Mouse (Mus musculus): ENCODE results near the gene Cd276.
"Not testable (repeated sequence)": the region's sequence is repeated elsewhere in the genome, so short reads cannot be mapped to it uniquely, and the experiment has no call there.

Cd276 gene

DNA sequence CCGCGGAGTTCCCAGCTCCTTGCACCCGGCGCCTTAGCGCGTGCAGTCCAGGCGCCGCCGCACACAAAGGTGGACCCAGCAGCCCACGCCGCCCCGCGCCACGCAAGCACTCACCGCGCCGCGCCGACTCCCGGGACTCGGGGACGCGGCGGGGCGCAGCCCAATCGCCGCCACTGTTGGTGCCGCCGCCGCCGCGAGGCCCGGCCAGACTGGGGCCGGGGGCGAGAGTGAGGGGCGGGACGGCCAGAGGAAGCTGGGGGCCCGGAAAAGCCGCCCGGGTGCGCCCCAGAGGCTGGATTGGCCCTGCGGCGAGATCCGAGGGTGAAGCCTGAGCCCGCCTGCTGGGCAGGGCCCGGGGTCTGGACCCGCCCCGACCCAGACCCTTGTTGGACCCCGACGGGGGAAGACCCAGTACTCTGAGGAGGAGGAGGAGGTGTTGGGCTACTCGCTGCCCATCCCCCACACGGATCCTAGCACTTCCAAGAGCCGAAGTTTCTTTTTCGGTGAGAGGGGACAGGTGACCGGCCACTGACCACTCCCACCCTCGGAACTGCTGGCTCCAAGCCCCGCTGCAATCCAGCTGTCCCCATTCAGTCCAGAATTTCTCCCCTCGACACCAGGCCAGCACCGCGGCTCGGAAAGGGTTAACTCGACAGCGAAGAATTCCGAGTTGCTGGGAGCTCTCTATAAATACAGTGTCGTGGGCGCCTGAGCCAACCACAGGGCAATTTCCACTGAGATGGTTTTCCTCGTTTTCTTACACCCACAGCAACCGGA is at the start of gene Cd276:
TSS of gene Cd276 (minus strand) at position 530 of the 777 bp plus-strand sequence.
- peak; percentile 50 to 52 for DNase-seq (ENCODE audit: low spot score in 2 of 2)

DNA sequence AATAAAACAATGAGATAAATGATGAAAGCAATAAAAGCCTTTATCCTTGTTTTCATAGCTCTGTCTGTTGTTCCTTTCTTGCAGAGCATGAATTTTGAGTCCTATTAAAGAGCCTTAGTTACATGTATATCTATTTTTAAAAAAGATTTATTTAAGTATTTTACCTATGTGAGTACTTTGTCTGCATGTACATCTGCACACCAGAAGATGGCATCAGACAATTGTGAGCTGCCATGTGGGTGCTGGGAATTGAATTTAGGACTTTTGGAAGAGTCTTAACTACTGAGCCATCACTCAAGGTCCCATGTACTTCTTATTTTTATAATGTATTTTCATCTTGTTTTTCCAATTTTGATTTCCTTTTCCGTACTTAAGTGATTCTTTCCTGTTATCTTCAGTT is 40.1 kb upstream of the Cd276 start:
- DNase-seq (ENCODE audit: low spot score in 2 of 2), result no peak

DNA sequence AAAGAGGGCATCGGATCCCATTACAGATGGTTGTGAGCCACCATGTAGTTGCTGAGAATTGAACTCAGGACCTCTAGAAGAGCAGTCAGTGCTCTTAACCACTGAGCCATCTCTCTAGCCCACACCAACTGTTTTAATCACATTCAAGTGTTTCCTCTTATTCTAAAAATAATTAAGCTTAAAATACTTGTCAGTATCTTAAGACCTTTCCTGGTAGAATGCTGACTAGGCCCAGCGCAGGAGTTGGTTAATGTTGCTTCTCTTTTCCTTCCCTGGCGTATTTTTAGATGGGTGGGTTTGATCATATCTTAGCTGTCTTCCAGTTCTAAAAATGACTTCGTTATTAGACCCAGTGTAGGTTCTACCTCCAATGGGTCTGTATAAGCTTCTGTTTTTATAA is 33.4 kb upstream of the Cd276 start:
- peak; percentile 21 to 55 for DNase-seq (ENCODE audit: low spot score in 2 of 2)

DNA sequence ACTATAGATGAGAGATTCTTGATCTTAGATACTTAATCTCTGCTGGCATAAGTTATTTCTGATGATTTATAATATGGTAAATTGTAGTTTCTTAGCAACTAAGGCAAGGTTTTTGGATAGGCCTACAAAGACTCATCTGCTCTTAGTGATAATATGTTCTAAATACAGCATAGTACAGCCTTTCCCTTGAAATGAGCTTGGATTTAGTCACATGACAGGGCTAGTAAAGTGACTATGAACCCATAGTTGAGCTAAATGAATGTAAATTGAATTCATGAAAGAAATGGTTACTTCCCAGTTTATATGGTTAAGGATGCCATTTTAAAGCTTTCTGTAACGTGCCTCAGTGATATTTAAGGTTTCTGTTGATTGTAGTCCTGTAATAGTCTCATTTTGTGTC is 29.1 kb upstream of the Cd276 start:
- no peak for DNase-seq (ENCODE audit: low spot score in 2 of 2)

DNA sequence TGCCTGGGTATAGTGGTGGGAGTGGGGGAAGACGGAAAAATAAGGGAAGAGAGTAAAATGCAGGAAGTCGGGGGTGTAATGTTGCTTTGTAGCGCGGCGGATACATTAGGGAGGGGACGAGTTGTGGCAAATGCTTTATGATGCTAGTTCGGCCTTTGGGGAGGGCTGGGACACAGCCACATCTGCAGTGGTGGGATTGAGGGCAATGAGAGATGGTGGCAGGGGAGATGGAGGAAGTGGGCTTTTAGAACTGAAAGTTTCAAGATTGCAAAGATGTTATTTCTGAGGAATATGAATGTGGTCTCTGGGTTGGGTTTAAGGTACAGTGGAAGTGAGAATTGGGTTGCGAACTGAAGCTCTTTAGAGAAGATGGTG is 28.0 kb upstream of the Cd276 start:
- peak in 1 of 2 experiments; percentile 21 for DNase-seq (ENCODE audit: low spot score in 2 of 2)

DNA sequence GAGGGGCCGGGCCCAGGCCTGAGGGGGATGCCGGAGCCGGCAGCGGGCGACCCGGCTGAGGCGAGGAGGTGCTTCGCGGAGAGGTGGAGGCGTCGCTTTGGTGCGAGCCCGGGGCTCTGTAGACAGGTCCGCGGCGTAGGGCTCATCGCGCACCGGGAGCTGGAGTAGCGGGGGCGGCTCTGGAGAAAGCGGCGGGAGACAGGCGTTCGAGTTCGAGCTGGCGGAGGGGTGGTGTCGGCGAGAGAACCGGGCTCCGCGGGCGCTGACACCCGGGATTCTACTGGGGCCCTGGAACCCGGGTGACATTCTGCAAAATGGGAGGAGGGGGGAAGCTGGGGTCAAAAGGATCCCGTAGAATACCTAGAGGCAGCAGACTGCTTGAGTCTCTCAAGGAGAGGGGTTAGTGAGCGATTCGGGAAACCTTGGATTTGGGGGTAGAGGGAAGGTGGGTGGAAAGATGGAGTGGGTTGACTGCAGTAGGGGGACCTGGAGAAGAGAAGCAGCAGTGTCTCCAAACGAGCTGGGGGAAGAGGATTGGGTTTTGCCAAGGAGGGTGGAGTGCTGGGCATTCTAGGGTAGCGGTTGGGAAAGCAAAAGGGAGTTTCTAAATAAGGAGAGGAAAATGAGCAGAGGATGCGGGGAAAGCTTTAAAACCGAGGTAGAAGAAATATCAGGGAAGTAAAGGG is 27.5 kb upstream of the Cd276 start:
- DNase-seq (ENCODE audit: low spot score in 2 of 2), result peak; percentile 25 to 60

DNA sequence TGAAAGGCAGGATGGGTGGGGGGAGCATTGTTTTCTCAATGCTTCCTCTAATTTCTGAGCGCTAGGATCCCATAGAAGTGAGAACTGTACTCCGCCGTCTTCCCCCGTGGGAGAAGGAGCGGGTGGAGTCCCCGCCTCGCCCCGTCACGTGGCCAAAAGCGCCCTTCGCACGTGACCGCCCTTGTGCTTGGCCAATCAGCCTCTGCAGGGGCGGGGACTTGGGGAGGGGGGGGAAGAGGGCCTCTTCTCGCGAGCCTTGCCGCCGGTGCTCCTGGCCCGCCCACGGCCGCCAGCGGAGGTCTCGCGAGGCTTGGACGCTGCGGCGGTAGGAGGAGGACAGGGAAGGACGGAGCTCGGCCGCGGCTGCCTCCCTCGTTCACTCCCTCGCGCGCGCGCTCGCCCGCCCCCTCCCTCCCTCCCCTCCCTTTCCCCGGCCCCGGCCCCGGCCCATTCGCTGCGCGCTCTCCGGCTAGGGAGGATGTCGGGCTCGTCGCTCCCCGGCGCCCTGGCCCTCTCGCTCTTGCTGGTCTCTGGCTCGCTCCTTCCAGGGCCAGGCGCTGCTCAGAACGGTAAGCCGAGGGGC is 26.8 kb upstream of the Cd276 start, which contains the start of gene Nptn:
TSS of gene Nptn (plus strand) at position 283 of the 583 bp plus-strand sequence.
- DNase-seq (ENCODE audit: low spot score in 2 of 2), result peak; percentile 97 to 98

DNA sequence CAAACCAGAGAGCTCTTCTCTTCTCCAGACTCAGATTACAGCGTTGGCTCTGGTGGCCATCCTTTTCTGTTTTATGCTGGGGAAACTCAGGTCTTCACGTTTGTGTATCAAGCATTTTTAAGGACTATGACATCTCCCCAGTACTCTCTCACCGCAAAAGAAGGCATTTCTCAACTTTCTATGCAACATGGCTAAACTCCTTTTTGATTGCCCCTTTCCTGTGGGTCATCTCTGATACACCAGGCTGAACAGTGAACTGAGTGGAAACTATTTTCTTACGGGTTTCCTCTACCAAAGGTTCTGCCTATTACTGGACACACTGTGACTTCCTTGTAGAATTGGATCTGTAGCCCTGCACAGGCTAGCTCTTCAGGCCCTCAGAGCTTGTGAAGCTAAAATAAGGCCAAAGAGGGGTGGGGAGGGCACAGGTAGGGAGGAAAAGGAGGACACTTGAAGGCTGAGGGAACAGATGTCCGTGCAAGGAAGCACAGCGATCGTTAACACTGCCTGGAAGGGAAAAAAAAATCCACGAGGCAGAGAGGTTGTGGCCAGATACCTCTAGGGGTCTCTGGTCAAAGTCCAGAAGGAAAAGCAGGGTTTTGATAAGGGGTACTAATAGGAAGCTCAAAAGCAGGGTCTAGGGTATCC is 26.2 kb upstream of the Cd276 start:
- DNase-seq (ENCODE audit: low spot score in 2 of 2), result no peak

DNA sequence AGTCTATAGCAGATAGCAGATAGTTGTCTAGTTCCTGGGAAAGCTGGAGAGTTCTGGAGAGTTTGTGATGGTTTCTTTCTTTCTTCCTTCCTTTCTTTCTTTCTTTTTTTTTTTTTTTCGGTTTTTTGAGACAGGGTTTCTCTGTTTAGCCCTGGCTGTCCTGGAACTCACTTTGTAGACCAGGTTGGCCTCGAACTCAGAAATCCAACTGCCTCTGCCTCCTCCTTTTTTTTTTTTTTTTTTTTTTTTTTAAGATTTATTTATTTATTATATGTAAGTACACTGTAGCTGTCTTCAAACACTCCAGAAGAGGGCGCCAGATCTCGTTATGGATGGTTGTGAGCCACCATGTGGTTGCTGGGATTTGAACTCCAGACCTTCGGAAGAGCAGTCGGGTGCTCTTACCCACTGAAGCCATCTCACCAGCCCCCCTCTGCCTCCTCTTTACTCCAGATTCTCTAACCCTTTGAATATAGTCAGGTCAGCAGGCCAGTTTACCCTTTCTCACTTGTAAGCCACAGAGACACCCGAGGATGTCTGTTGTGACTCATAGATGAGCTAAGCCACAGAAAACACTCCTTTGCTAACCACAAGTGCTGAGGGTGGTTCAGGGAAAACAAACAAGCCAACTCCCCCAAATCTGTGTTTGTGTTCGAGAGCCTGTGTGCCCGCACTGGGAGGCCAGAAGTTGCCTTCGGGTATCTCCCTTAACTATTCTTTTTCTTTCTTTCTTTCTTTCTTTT is 25.4 kb upstream of the Cd276 start:
- DNase-seq (ENCODE audit: low spot score in 2 of 2), result not testable (repeated sequence)

DNA sequence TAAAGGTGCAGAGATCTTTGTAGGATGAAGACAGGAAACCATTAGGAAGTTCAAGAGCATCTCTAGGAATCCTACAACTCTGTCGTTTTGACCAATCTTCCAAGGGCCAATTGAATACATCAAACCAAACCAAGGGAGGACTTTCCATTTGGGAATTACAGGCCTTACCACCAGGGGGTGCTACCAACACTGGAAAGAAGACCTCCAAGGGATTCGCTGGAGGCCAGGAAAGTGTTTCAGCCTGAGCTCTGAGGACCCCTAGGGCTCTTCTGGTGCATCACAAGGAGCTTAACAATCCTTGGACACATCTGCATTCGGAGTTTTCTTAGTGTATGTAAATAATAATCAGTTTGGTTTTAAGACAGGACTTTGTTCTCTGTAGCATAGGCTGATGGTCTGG is 23.4 kb upstream of the Cd276 start:
- DNase-seq (ENCODE audit: low spot score in 2 of 2), result peak; percentile 78 to 88

DNA sequence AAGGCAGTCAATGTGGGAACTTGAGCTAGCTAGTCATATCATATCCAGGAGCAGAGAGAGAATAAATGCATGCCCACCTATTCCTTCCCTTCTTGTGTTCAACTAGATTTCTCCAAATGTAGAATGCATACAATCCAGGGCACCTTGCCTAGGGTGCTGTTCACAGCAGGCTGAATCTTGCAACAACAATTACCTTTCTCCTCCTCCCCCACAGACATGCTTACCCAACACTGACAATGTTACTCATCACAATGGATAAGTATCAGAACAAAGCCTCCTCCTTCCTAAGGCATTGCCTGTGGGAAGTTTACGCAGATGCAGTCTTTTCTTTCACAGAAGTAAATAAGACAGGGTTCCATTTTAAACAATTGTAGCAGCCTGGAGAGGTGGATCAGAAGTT is 15.8 kb upstream of the Cd276 start:
- DNase-seq (ENCODE audit: low spot score in 2 of 2), result no peak

DNA sequence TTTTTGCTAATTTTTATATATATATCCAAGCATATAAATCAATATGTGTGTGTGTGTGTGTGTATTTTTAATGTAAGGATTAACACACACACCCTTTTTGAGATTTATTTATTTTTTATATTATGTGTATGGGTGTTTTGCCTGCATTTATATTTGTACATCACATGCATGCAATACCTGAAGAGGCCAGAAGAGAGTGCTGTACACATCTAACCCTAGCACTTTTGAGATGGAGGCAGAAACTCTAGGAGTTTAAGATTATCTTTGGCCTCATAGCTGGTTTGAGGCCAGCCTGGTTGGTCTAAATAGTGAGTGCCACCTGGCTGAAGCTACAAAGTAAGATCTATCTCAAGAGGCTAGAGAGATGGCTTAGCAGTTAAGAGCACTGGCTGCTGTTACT is 12.4 kb upstream of the Cd276 start:
- DNase-seq (ENCODE audit: low spot score in 2 of 2), result no peak

DNA sequence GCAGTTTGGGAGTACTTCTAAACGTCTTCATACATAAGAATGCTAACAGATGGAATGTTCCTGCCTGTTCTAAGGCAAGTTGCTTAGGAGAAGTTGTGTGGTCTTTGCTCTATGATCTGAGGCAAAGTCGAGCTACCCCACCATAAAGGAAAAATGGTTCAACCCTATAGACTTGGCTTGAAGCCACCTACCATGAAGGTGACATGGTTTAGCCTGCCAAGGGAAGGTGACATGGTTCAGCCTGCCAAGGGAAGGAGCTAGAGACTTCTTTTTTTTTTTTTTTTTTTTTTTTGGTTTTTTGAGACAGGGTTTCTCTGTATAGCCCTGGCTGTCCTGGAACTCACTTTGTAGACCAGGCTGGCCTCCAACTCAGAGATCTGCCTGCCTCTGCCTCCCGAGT is 10.7 kb upstream of the Cd276 start:
- DNase-seq (ENCODE audit: low spot score in 2 of 2), result not testable (repeated sequence)

DNA sequence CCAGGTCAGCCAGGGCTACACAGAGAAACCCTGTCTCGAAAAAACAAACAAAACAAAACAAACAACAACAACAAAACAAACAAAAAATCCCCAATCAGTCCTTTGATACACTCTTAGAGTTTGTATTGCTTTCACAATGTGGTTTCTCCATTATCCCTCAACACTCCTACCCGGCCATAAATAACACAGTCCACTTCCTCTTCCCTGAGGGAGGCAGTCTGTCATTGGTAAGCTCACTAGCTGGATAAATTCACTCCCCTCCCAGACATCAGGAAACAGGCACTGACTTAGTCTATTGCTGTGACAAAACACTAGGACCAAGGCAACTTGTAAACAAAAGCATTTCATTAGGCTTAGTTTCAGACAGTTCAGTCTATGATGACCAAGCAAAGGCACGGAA is 5.0 kb upstream of the Cd276 start:
- DNase-seq (ENCODE audit: low spot score in 2 of 2), result peak in 1 of 2 experiments; percentile 58

DNA sequence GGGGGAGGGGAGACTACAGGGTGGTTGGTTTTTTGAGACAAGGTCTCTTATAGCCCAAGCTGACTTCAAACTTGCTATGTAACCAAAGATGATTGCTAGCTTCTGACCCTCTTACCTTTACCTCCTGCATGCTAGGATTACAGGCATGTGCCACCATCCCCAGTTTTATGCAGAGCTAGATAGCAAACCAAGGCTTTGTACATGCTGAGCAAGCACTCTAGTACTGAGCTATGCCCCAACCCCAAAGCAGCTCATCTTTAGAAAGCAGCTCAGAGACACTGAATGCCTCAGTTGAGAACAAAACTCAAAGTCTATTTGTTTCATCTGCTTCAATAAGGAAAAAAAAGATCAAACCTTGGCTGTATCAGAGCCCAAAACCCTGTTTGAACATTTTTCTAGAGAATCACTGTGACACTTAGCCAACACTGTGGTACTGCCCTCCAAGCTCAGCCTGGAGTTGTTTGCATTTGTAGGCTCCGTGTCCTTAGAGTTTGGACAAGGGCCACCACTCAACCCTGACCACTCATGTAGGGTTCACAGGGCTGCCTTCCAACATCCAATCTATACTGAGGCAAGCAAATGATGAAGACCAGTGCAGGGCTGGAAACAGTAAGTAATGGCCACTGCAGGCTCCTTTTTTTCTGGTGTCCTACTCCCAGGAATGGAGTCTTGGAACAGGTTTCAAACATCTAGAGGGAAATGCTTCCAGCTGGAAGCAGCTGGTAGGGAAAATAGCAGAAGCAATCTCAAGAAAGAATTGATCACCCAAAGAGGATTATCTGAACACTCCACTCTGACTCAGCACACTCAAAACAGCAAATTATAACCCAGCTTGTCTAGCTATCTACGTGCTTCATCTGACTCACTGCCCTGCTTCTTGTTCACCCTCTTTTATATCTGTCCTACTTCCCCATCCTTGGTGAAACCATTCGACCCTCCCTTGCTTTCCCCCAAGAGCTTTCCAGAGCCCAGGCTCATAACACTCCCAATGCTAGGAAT is 2.5 kb upstream of the Cd276 start:
- DNase-seq (ENCODE audit: low spot score in 2 of 2), result no peak

DNA sequence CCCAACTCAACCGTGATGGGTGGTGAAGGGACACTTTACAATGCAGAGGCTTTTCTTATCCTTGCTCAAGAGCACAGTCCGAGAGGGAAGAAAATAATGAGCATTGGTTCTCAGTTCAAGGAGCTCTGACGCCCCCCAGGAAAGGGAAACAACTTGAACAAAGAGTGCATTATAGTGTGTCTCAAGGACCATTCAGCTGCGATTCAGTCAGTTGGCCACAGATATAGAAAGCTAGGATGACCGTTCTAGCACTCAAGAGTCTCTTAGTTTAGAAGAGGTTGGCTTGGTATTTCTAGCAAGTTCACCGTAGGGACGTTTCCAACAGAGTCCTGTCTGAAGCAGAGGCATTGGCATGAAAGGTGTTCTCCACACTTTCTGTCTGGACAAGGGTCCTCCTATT is 1.4 kb upstream of the Cd276 start:
- no peak for DNase-seq (ENCODE audit: low spot score in 2 of 2)

DNA sequence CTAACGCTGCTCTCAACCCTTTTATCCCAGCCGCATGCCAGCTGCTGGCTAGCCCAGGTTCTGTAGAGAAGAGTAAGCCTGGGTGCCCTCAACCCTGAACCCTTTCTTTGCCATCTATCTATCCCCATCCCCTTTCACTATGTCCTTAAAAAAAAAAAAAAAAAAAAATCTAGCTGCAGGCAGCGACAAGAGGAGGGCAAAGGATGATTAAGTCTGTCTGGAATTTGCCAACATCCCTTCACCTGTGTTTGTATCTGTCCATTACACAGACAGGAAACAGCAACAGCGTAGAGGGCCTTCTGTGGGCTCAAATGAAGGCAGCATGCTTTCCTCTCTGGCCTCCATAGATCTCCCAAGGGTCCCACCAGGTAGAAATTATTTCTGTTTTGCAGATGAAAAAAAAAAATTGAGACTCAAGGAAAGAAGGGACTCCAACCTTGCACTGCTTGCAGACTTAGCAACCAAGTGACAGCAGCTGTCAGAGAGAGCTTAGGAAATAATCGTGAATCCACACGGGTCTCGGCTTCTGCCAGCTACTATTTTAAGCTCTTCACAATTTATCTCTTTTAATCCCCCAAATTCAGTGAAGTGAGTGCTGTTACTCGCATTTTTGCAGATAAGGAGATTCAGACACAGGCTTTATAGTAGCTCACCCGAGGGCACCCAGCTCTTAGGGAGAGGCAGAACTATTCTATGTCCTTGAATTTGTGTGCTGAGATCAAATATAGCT is 613 bp upstream of the Cd276 start:
- no peak for DNase-seq (ENCODE audit: low spot score in 2 of 2)

DNA sequence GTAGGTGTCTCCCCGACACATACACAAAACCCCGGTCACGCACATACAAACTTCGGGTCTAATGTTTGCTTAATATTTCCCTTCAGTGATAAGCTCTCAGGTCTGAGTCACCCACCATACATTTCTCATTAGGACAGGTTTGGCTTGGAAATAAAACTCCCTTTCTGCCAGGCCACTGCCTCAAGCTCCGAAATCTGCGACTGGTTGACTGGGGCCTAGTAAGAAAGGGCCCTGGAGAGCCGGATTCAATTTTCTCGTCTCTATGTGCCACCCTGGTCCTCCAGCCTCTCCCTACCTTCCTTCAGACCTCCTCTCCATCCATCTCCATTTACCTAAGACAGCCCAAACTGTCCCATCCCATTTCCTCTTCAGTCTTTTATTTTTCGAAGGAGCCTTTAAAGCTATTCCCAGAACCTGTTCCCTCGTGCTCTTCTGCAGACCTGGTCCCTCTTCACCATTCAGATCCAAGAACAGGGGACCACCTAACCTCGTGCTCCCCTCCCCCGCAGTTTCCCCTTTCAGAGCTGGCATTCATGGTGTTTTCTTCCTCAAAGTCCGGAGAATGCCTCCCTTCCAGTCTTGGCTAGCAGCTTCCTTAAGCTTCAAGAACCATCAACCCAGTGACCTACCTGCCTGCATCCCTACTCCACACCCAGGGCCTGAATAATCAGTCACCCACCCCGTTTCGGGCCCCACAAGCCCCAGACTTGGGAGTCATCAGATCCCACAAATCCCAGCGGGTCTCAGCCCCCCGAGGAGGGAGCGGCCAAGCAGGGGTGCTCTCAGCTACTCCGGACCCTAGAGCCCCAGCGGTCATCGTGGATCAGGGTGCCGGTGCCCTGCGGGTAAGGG is 955 bp downstream of the Cd276 start:
- DNase-seq (ENCODE audit: low spot score in 2 of 2), result no peak

DNA sequence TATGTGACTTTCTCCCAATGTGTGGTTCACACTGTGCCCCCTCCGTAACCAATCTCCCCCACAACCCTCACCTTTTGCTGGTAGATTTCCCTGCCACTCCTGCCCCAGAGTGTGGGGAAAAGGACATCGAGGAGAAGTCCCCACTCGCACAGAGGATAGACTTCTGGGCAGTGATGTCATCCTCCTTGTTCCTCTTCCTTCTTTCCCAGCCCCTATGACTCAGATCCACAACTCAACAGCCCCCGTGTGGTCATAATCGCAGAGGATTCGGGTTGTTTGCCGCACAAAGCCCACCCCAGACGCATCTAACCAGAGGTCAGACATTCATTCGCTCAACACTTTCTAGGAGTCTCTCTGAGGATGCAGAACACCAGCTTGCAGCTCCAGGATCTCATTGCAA is 3.2 kb downstream of the Cd276 start:
- no peak for DNase-seq (ENCODE audit: low spot score in 2 of 2)
